Mouse (Mus musculus): ENCODE measurements around the gene Psmd5. TPM values are rescaled to one million over a fixed set of nuclear protein-coding genes. Genes with fewer than 3 reads are reported as not detected.
A peak's percentile ranks its signal among the peaks of the same experiment; 100 is the strongest.

The Psmd5 gene
- polyA plus RNA-seq, 1 experiment from 2014 or later: 157 TPM

DNA sequence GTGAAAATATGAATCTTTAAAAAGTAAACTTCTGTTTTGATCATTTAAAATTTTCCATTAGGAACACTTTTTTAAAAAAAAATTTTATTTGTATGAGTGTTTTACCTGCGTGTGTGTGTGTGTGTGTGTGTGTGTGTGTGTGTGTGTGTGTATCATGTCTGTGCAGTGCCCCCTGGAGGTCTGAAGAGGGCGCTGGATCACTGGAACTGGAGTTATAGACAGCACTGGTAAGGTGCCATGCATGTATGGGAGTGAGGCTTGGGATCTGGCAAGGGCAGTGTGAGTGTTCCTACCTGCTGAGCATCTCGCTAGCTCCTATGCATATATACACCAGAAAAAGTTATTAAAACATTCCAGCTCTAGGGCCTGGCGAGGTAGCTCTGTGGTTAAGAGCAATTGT, 27.0 kb upstream of the Psmd5 start:
- Histone ChIP-seq H3K36me3 (ENCODE audit: control insufficient read depth, insufficient read depth, low read length) (peaks cover 38% of the 10 kb centered on the region), H3K4me3 (ENCODE audit: low read length) (no peak overlapping the region), H3K9ac (ENCODE audit: low read depth, low read length) (no peak overlapping the region), H3K4me2 (replicated peaks; ENCODE audit: low read depth, low read length) (no peak overlapping the region), H3K9me3 (ENCODE audit: control insufficient read depth, low read length) (no peaks in the 10 kb centered on the region), H3K4me1 (ENCODE audit: control insufficient read depth, insufficient read depth, low read length) (peaks cover 7% of the 10 kb centered on the region; the same call in 1 of the 2 replicates), H3K27me3 (ENCODE audit: control insufficient read depth, insufficient read depth, low read length) (no peaks in the 10 kb centered on the region), H3K27ac (ENCODE audit: low read depth, low read length) (no peak overlapping the region)
- no peak for ATAC-seq (ENCODE audit: low FRiP score, low TSS enrichment)
- 81% methylated on average over 4 of the region's 4 CpGs for WGBS

DNA sequence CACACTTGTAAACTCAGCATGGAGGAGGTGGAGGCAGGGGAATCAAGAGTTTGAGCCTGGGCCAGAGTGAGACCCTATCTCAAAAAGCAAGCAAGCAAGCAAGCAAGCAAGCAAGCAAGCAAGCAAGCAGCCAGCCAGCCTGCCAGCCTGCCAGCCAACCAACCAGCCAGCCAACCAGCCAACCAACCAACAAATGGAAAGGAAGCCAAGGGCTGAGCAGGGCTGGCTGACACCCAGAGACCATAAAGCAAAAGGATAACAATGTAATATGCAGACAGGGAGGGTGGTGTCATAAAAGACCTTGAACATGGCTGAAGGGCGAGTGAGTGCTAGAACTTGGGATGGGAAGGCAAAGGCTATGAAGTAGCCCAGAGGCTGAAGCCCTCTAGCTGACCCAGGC, 25.6 kb upstream of the Psmd5 start:
- no peaks in the 10 kb centered on the region for H3K27me3 ChIP-seq (ENCODE audit: control insufficient read depth, insufficient read depth, low read length)
- no peak overlapping the region for H3K9ac ChIP-seq (ENCODE audit: low read depth, low read length)
- no peak overlapping the region for H3K27ac ChIP-seq (ENCODE audit: low read depth, low read length)
- ATAC-seq (ENCODE audit: low FRiP score, low TSS enrichment): no peak
- peaks cover 48% of the 10 kb centered on the region for H3K36me3 ChIP-seq (ENCODE audit: control insufficient read depth, insufficient read depth, low read length)
- H3K4me1 ChIP-seq (ENCODE audit: control insufficient read depth, insufficient read depth, low read length): peaks cover 7% of the 10 kb centered on the region; the same call in 1 of the 2 replicates
- no peak overlapping the region for H3K4me3 ChIP-seq (ENCODE audit: low read length)
- 94% methylated on average over 1 of the region's 1 CpGs for WGBS
- H3K4me2 ChIP-seq (replicated peaks; ENCODE audit: low read depth, low read length): no peak overlapping the region
- no peaks in the 10 kb centered on the region for H3K9me3 ChIP-seq (ENCODE audit: control insufficient read depth, low read length)

DNA sequence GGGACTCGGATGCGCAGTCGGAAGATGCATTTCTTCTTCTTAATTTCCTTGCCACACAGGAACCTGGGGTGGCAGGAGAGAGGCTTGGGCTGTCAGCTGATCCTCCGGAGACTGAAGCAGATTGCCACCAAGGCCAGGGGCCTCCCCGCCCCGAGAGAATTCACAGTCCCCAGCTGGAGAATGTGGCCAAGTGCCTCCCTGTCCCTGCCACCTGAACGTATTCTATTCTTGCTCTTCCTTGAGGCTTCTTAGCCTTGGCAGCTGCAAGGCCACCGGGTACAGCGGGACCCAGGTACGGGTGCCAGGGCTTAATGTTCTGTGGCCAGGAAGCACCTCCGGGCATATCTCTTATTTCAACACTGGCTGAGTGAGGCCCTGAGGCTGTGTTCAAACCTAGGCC, 24.9 kb upstream of the Psmd5 start:
- no peak overlapping the region for H3K27ac ChIP-seq (ENCODE audit: low read depth, low read length)
- no peak for ATAC-seq (ENCODE audit: low FRiP score, low TSS enrichment)
- H3K9ac ChIP-seq (ENCODE audit: low read depth, low read length): no peak overlapping the region
- H3K27me3 ChIP-seq (ENCODE audit: control insufficient read depth, insufficient read depth, low read length): no peaks in the 10 kb centered on the region
- H3K9me3 ChIP-seq (ENCODE audit: control insufficient read depth, low read length): no peaks in the 10 kb centered on the region
- H3K36me3 ChIP-seq (ENCODE audit: control insufficient read depth, insufficient read depth, low read length): peaks cover 55% of the 10 kb centered on the region
- 78% methylated on average over 11 of the region's 11 CpGs for WGBS
- no peak overlapping the region for H3K4me2 ChIP-seq (replicated peaks; ENCODE audit: low read depth, low read length)
- H3K4me3 ChIP-seq (ENCODE audit: low read length): no peak overlapping the region
- H3K4me1 ChIP-seq (ENCODE audit: control insufficient read depth, insufficient read depth, low read length): peaks cover 7% of the 10 kb centered on the region; the same call in 1 of the 2 replicates

DNA sequence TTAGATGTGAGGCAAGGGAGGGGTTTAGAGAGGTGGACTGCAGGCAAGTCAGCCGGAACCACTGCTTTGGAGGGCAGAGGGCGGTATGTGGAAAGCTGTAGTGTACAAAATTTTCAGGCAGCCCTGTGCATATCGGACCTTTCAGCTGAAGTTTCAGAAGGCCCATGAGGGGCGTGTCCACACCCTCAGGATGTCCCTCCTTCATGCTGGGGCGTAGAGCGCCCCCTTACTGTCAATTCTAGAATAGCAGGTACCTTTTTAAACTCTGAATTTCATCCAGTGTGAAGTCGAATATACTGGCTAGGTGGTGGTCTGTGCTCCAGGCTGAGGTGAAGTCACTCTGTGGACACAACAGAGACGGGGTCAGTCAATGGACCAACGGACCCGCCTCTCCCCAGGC, 23.1 kb upstream of the Psmd5 start:
- 0 out of 2 replicates have a peak, but pooled peaks cover 3% of the 10 kb centered on the region for H3K4me1 ChIP-seq (ENCODE audit: control insufficient read depth, insufficient read depth, low read length)
- H3K27me3 ChIP-seq (ENCODE audit: control insufficient read depth, insufficient read depth, low read length): no peaks in the 10 kb centered on the region
- H3K4me2 ChIP-seq (replicated peaks; ENCODE audit: low read depth, low read length): no peak overlapping the region
- no peaks in the 10 kb centered on the region for H3K9me3 ChIP-seq (ENCODE audit: control insufficient read depth, low read length)
- peaks cover 49% of the 10 kb centered on the region for H3K36me3 ChIP-seq (ENCODE audit: control insufficient read depth, insufficient read depth, low read length)
- WGBS: 26% methylated on average over 10 of the region's 10 CpGs
- peak; percentile 50; the same call in 1 of the 2 replicates for ATAC-seq (ENCODE audit: low FRiP score, low TSS enrichment)
- H3K4me3 ChIP-seq (ENCODE audit: low read length): no peak overlapping the region
- no peak overlapping the region for H3K9ac ChIP-seq (ENCODE audit: low read depth, low read length)
- no peak overlapping the region for H3K27ac ChIP-seq (ENCODE audit: low read depth, low read length)

DNA sequence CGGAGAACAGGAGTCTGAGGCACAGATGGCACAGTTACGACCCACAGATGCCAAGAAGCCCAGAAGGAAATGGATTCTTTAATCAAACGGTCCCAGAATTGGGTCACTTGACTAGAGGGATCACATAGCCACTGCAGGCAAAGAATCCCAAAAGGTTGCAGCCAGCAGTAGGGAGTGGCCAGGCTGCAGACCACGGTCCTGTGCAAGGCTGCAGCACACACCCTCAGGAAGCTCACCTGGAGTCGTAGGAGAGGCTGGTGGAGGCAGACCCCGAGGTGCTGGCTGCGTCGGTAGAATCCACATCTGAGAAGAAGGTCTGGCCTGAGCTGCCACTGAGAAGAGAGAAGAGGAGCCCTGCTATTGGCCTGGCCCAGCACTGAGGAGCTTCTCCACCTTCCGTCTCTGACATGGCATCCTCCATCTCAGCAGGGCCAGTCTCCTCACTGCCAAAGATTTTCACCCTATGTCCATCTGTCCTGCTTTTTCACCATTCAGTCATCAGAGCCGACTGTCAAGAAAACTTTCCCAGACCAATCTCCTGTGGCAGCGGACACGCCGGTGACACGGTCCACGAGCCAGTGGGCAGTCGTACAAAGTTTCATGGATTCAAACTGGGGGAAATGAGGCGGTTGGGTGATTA, 22.2 kb upstream of the Psmd5 start:
- H3K36me3 ChIP-seq (ENCODE audit: control insufficient read depth, insufficient read depth, low read length): peaks cover 42% of the 10 kb centered on the region
- 75% methylated on average over 17 of the region's 17 CpGs for WGBS
- H3K27ac ChIP-seq (ENCODE audit: low read depth, low read length): no peak overlapping the region
- ATAC-seq (ENCODE audit: low FRiP score, low TSS enrichment): no peak
- 0 out of 2 replicates have a peak, but pooled peaks cover 3% of the 10 kb centered on the region for H3K4me1 ChIP-seq (ENCODE audit: control insufficient read depth, insufficient read depth, low read length)
- H3K4me3 ChIP-seq (ENCODE audit: low read length): no peak overlapping the region
- no peak overlapping the region for H3K4me2 ChIP-seq (replicated peaks; ENCODE audit: low read depth, low read length)
- H3K27me3 ChIP-seq (ENCODE audit: control insufficient read depth, insufficient read depth, low read length): no peaks in the 10 kb centered on the region
- H3K9me3 ChIP-seq (ENCODE audit: control insufficient read depth, low read length): no peaks in the 10 kb centered on the region
- H3K9ac ChIP-seq (ENCODE audit: low read depth, low read length): no peak overlapping the region

DNA sequence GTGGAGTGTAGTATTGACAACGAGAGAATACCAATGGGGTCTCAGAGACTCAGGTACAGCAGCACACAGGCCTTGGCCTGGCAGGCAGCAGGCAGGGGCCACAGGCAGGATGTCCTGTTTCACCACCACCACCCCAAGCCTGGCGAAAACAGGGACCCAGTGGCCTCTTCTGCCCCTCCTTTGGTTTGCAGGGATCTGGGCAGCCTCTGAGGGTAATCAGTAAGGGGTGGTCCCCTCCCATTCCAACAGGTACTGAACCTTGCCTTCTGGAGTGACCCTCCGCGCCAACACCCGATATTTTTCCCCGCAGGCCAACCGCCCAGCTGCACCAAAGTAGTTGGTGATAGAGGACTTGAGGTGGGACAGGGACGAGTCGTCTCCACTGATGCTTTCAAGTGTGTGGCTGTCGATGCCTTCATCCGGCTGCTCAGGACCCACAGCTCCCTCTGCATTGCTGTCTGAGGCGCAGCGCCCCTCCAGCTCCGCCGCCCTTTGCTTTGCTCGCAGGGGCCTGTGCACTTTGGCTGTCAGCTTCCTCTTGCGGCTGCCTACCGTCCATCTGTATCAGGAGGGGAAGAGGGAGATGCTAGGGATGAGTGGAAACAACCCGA, 20.8 kb upstream of the Psmd5 start:
- WGBS: 77% methylated on average over 19 of the region's 19 CpGs

DNA sequence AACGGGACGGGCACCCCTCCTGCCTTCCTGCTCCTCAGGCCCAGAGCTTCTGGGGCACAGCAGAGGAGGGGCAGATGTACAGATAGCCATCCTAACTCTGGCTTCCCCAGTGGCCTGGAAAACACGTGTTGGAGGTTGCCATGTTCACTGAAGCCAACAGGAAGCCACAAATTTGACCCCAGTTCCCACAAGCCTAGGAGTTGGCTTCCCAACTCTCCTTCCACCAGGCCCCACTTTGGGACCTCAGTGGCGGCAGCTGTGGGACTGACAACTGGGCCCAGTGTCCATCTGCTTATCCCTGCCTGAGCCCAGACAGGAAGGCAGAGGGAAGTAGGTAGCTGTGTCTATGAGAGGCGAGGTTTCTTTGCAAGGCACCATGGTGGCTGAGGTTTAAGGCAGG, 19.2 kb upstream of the Psmd5 start:
- WGBS: 71% methylated on average over 5 of the region's 5 CpGs
- Histone ChIP-seq H3K36me3 (ENCODE audit: control insufficient read depth, insufficient read depth, low read length) (peaks cover 27% of the 10 kb centered on the region), H3K9ac (ENCODE audit: low read depth, low read length) (no peak overlapping the region), H3K27ac (ENCODE audit: low read depth, low read length) (no peak overlapping the region), H3K4me1 (ENCODE audit: control insufficient read depth, insufficient read depth, low read length) (0 out of 2 replicates have a peak, but pooled peaks cover 3% of the 10 kb centered on the region), H3K4me2 (replicated peaks; ENCODE audit: low read depth, low read length) (no peak overlapping the region), H3K27me3 (ENCODE audit: control insufficient read depth, insufficient read depth, low read length) (no peaks in the 10 kb centered on the region), H3K9me3 (ENCODE audit: control insufficient read depth, low read length) (no peaks in the 10 kb centered on the region), H3K4me3 (ENCODE audit: low read length) (no peak overlapping the region)
- ATAC-seq (ENCODE audit: low FRiP score, low TSS enrichment): no peak

More for the DNA sequence above, 20.8 kb upstream of the Psmd5 start:
- no peak overlapping the region for H3K27ac ChIP-seq (ENCODE audit: low read depth, low read length)
- no peak for ATAC-seq (ENCODE audit: low FRiP score, low TSS enrichment)
- H3K4me3 ChIP-seq (ENCODE audit: low read length): no peak overlapping the region
- no peak overlapping the region for H3K4me2 ChIP-seq (replicated peaks; ENCODE audit: low read depth, low read length)
- H3K4me1 ChIP-seq (ENCODE audit: control insufficient read depth, insufficient read depth, low read length): 0 out of 2 replicates have a peak, but pooled peaks cover 3% of the 10 kb centered on the region
- peaks cover 39% of the 10 kb centered on the region for H3K36me3 ChIP-seq (ENCODE audit: control insufficient read depth, insufficient read depth, low read length)
- H3K9ac ChIP-seq (ENCODE audit: low read depth, low read length): no peak overlapping the region
- no peaks in the 10 kb centered on the region for H3K9me3 ChIP-seq (ENCODE audit: control insufficient read depth, low read length)
- no peaks in the 10 kb centered on the region for H3K27me3 ChIP-seq (ENCODE audit: control insufficient read depth, insufficient read depth, low read length)

DNA sequence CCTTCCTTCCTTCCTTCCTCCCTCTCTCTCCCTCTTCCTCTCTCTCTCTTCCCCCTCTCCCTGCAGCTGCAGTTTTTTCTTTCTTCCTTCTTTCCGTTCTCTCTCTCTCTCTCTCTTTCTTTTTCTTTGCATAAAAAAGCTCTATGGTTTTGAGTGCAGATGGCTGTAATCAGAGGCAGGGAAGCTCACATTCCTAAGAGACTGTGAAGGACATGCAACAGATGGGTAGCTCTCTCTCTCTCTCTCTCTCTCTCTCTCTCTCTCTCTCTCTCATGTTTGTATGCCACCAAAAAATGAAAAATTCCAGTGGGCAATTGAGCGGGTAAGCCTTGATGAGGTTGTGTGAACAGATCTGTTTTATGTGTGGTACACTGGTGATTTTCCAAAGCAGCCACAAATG, 9.4 kb upstream of the Psmd5 start:
- H3K36me3 ChIP-seq (ENCODE audit: control insufficient read depth, insufficient read depth, low read length): no peaks in the 10 kb centered on the region
- ATAC-seq (ENCODE audit: low FRiP score, low TSS enrichment): no peak

DNA sequence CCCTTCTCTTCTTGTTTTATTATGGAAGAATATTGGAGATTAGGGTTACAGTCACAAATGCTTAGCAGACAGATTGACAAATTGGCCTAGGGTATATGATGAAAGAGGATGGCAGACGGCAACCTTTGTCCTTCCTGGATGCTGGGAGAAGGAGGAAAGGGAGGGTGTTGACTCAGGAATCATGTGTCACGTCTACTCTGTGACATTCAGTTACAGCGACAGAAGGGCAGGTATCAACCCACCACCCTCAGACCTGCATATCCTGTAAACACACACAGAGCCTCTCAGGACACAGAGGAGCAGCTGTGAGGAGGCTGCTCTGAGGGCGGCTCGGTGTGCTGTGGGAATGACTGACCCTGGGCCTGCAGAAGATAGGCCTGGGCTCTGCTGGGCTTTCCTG, 8.4 kb upstream of the Psmd5 start:
- peak; percentile 85 for ATAC-seq (ENCODE audit: low FRiP score, low TSS enrichment)
- peak overlapping the region; percentile 67; the same call in 1 of the 2 replicates for H3K27ac ChIP-seq (ENCODE audit: low read depth, low read length)

More for the DNA sequence above, 9.4 kb upstream of the Psmd5 start:
- H3K27ac ChIP-seq (ENCODE audit: low read depth, low read length): no peak overlapping the region
- H3K27me3 ChIP-seq (ENCODE audit: control insufficient read depth, insufficient read depth, low read length): no peaks in the 10 kb centered on the region
- no peak overlapping the region for H3K4me2 ChIP-seq (replicated peaks; ENCODE audit: low read depth, low read length)
- no peak overlapping the region for H3K9ac ChIP-seq (ENCODE audit: low read depth, low read length)
- H3K4me1 ChIP-seq (ENCODE audit: control insufficient read depth, insufficient read depth, low read length): no peaks in the 10 kb centered on the region
- no peak overlapping the region for H3K4me3 ChIP-seq (ENCODE audit: low read length)
- WGBS: 64% methylated on average over 2 of the region's 2 CpGs
- no peaks in the 10 kb centered on the region for H3K9me3 ChIP-seq (ENCODE audit: control insufficient read depth, low read length)

More for the DNA sequence above, 8.4 kb upstream of the Psmd5 start:
- Histone ChIP-seq H3K9ac (ENCODE audit: low read depth, low read length) (no peak overlapping the region), H3K4me3 (ENCODE audit: low read length) (no peak overlapping the region), H3K4me1 (ENCODE audit: control insufficient read depth, insufficient read depth, low read length) (no peaks in the 10 kb centered on the region), H3K4me2 (replicated peaks; ENCODE audit: low read depth, low read length) (no peak overlapping the region), H3K27me3 (ENCODE audit: control insufficient read depth, insufficient read depth, low read length) (no peaks in the 10 kb centered on the region), H3K9me3 (ENCODE audit: control insufficient read depth, low read length) (no peaks in the 10 kb centered on the region), H3K36me3 (ENCODE audit: control insufficient read depth, insufficient read depth, low read length) (no peaks in the 10 kb centered on the region)
- WGBS: 9% methylated on average over 5 of the region's 5 CpGs

Measured in kidney, embryonic 14.5 days (tissue).